Mouse (Mus musculus): ENCODE data around the gene Ern1. TPM values are rescaled to one million over a fixed set of nuclear protein-coding genes. Genes with fewer than 3 reads are reported as not detected.

Ern1 gene
- polyA plus RNA-seq, 1 experiment from 2014 or later: 5.8 TPM

DNA sequence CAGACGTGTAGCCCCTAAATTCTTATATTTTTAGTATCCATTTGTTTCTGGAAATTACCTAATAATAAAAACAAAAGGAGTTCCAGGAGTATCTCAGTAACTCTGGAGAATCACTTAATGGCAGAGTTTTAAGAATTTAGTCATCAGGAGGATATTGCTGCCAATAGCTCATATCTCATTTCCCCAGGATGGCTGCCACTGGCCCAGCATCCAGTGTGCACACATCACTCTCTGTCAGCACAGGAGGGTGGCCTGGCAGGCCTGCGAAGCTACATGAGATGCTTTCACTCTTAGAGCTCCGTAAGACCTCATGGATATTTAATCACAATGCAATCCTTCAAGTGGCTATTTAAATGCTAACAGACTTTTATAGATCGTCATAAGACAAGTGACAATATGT, 34.0 kb upstream of the Ern1 start:
- no peak overlapping the region for H3K4me2 ChIP-seq (ENCODE audit: low read depth, low read length)
- no peak overlapping the region for H3K27ac ChIP-seq (ENCODE audit: low read length)
- no peak overlapping the region for H3K9ac ChIP-seq (ENCODE audit: low read length)
- peaks cover 2% of the 10 kb centered on the region; the same call in 1 of the 2 replicates for H3K36me3 ChIP-seq (ENCODE audit: control insufficient read depth, insufficient read depth, low read length)
- H3K4me3 ChIP-seq (ENCODE audit: low read length): no peak overlapping the region
- ATAC-seq (ENCODE audit: low read depth): no peak
- no peaks in the 10 kb centered on the region for H3K9me3 ChIP-seq (ENCODE audit: control insufficient read depth, low read length)
- WGBS: 46% methylated on average over 4 of the region's 4 CpGs
- peaks cover 7% of the 10 kb centered on the region for H3K4me1 ChIP-seq (replicated peaks; ENCODE audit: control insufficient read depth, insufficient read depth, low read length)
- no peaks in the 10 kb centered on the region for H3K27me3 ChIP-seq (ENCODE audit: control insufficient read depth, insufficient read depth, low read depth, low read length)

DNA sequence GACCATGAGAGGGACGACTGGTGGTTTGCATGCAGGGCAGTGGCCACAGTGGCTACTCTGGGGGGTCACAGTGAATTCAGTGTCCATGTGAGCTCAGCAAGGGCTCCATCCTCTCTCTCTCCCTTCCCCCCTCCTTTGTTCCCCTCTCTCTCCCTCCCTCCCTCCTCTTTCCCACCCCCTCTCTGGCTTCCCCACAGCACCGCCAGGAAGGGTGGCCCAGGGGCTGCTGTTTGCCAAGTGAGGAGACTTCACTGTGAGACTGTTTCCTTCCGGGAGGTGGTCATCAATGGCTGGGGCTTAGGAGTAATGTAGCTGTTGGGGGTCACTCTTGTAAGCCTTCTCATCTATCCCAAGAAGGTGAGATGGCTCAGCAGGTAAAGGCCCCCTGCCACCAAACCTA, 32.8 kb upstream of the Ern1 start:
- H3K4me3 ChIP-seq (ENCODE audit: low read length): no peak overlapping the region
- no peak overlapping the region for H3K27ac ChIP-seq (ENCODE audit: low read length)
- H3K36me3 ChIP-seq (ENCODE audit: control insufficient read depth, insufficient read depth, low read length): peaks cover 1% of the 10 kb centered on the region; the same call in 1 of the 2 replicates
- no peak overlapping the region for H3K9ac ChIP-seq (ENCODE audit: low read length)
- H3K27me3 ChIP-seq (ENCODE audit: control insufficient read depth, insufficient read depth, low read depth, low read length): no peaks in the 10 kb centered on the region
- peaks cover 7% of the 10 kb centered on the region for H3K4me1 ChIP-seq (replicated peaks; ENCODE audit: control insufficient read depth, insufficient read depth, low read length)
- WGBS: 34% methylated on average over 3 of the region's 3 CpGs
- no peak overlapping the region for H3K4me2 ChIP-seq (ENCODE audit: low read depth, low read length)
- no peaks in the 10 kb centered on the region for H3K9me3 ChIP-seq (ENCODE audit: control insufficient read depth, low read length)
- ATAC-seq (ENCODE audit: low read depth): 0 out of 2 replicates have a peak, but pooled peaks have one; percentile 31

DNA sequence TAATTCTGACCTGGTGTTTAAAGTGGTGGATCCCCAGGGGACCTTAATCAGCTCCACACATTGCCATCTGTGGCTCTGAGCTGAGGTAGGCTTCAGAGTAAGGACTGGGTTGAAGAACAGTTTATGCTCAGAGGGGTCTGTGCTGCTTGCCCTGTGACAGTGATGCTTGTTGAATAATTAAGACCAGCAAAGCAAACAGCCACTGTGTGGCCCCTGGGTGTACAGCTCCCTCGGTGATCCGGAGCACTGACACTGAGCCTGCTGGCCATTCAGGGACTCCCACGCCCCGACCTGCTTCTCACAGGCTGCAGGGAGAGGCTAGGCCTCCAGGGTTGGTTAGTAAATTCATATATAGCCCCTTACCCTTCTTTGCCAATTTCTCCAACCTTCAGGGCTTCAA, 31.9 kb upstream of the Ern1 start:
- H3K9me3 ChIP-seq (ENCODE audit: control insufficient read depth, low read length): no peaks in the 10 kb centered on the region
- H3K4me2 ChIP-seq (ENCODE audit: low read depth, low read length): no peak overlapping the region
- 56% methylated on average over 4 of the region's 4 CpGs for WGBS
- H3K27ac ChIP-seq (ENCODE audit: low read length): no peak overlapping the region
- H3K9ac ChIP-seq (ENCODE audit: low read length): no peak overlapping the region
- H3K36me3 ChIP-seq (ENCODE audit: control insufficient read depth, insufficient read depth, low read length): no peaks in the 10 kb centered on the region
- no peak overlapping the region for H3K4me3 ChIP-seq (ENCODE audit: low read length)
- H3K27me3 ChIP-seq (ENCODE audit: control insufficient read depth, insufficient read depth, low read depth, low read length): no peaks in the 10 kb centered on the region
- peaks cover 8% of the 10 kb centered on the region for H3K4me1 ChIP-seq (replicated peaks; ENCODE audit: control insufficient read depth, insufficient read depth, low read length)
- no peak for ATAC-seq (ENCODE audit: low read depth)

DNA sequence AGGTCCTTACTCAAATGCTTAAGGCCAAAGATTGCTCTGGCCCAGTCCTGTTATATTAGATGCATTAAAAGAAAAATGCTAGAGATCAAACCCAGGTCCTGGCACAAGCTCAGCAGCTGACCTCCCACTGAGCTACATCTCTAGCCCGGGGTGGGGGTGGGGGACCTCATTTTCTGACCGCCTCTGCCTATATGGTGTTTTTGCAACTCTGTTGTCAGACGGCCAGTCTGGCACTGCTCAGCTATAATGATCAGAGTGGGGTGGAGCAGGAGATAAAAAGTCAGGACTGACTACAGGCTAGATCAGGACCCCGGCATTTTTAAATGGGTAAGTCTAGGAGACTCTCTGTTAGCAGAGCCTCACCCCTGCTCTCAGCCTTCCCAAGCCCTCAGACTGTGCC, 30.7 kb upstream of the Ern1 start:
- ATAC-seq (ENCODE audit: low read depth): peak; percentile 78
- peak overlapping the region; percentile 27; the same call in 1 of the 2 replicates for H3K27ac ChIP-seq (ENCODE audit: low read length)
- no peaks in the 10 kb centered on the region for H3K9me3 ChIP-seq (ENCODE audit: control insufficient read depth, low read length)
- 35% methylated on average over 4 of the region's 4 CpGs for WGBS
- no peak overlapping the region for H3K4me3 ChIP-seq (ENCODE audit: low read length)
- H3K27me3 ChIP-seq (ENCODE audit: control insufficient read depth, insufficient read depth, low read depth, low read length): no peaks in the 10 kb centered on the region
- H3K36me3 ChIP-seq (ENCODE audit: control insufficient read depth, insufficient read depth, low read length): no peaks in the 10 kb centered on the region
- no peak overlapping the region for H3K4me2 ChIP-seq (ENCODE audit: low read depth, low read length)
- H3K9ac ChIP-seq (ENCODE audit: low read length): no peak overlapping the region
- H3K4me1 ChIP-seq (replicated peaks; ENCODE audit: control insufficient read depth, insufficient read depth, low read length): peaks cover 14% of the 10 kb centered on the region

DNA sequence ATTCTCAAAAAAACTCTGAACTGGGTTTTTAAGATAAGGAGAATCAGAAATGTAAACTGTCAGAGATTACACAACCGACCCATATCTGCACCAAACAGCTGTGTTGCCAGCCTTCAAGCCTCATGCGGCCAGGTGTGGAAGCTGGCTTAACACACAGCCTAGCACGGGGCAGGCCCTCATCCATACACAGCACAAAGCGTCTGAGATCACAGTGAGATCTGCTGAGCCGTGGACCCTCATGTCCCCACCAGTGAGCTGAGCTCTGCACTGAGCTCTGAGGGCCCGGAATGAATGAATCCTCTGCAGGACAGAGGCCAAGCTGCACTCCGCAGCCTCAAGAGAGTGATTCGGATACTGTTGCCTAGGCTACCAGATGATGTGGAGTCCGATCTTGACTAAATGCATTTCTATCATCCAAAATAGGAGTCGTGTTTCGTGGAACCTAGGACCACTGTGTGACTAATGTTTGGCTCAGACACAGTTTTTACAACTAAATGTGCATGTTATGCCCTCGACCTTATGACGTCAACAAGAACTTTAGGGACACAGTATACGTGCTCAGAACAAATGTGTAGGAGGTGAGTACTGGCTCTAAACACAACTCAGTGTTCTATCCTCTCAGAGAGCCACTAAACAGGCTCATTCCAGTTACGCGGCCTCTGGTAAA, 27.6 kb upstream of the Ern1 start:
- no peak overlapping the region for H3K9ac ChIP-seq (ENCODE audit: low read length)
- WGBS: 49% methylated on average over 16 of the region's 16 CpGs

DNA sequence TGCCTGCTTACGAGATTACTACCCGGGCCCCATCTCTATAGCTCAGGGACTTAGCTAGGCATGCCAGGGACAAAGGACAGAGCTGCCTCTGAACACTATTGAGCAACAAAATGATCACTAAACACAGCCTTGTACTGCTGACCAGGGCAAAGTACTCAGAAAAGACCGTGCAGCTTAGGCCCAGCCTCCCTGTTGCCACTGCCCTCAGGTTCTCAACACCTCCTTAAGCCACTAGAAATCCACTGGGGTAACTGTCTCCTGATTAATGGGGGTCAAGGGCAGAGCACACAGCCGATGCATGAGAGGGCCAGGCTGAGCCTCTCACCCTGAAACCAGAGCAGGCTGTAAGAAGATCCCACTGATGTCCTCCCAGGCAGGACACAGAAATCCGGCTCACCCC, 26.8 kb upstream of the Ern1 start:
- ATAC-seq (ENCODE audit: low read depth): no peak
- no peaks in the 10 kb centered on the region for H3K27me3 ChIP-seq (ENCODE audit: control insufficient read depth, insufficient read depth, low read depth, low read length)
- no peak overlapping the region for H3K27ac ChIP-seq (ENCODE audit: low read length)
- WGBS: 41% methylated on average over 5 of the region's 5 CpGs
- no peak overlapping the region for H3K4me3 ChIP-seq (ENCODE audit: low read length)
- H3K36me3 ChIP-seq (ENCODE audit: control insufficient read depth, insufficient read depth, low read length): peaks cover 4% of the 10 kb centered on the region; the same call in 1 of the 2 replicates
- no peak overlapping the region for H3K9ac ChIP-seq (ENCODE audit: low read length)
- peaks cover 15% of the 10 kb centered on the region for H3K4me1 ChIP-seq (replicated peaks; ENCODE audit: control insufficient read depth, insufficient read depth, low read length)
- H3K4me2 ChIP-seq (ENCODE audit: low read depth, low read length): no peak overlapping the region
- no peaks in the 10 kb centered on the region for H3K9me3 ChIP-seq (ENCODE audit: control insufficient read depth, low read length)

More for the DNA sequence above, 27.6 kb upstream of the Ern1 start:
- Histone ChIP-seq H3K9me3 (ENCODE audit: control insufficient read depth, low read length) (no peaks in the 10 kb centered on the region), H3K27ac (ENCODE audit: low read length) (no peak overlapping the region), H3K4me1 (replicated peaks; ENCODE audit: control insufficient read depth, insufficient read depth, low read length) (peaks cover 15% of the 10 kb centered on the region), H3K4me2 (ENCODE audit: low read depth, low read length) (no peak overlapping the region), H3K27me3 (ENCODE audit: control insufficient read depth, insufficient read depth, low read depth, low read length) (no peaks in the 10 kb centered on the region), H3K36me3 (ENCODE audit: control insufficient read depth, insufficient read depth, low read length) (peaks cover 4% of the 10 kb centered on the region; the same call in 1 of the 2 replicates), H3K4me3 (ENCODE audit: low read length) (no peak overlapping the region)
- ATAC-seq (ENCODE audit: low read depth): no peak

DNA sequence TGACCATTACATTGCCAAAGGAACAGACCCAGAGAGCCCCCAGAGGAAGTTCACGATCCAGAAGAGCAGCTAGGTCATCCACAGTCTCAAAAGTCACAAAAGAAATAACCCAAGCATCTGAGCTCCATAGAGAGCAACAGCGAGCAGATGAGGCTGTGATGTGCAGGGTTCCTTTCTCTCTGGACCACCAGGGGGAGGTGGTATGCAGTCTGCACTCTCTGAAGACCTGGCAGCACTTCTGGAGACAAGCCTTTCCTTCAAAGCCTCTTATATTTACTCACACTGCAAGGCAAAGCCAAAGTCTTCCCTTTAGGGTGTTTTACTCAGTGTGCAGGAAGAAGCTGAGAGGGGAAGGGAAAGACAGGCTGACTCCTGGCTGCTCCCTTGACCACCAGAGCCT, 25.5 kb upstream of the Ern1 start:
- H3K9ac ChIP-seq (ENCODE audit: low read length): peak overlapping the region; percentile 24; the same call in 1 of the 2 replicates

DNA sequence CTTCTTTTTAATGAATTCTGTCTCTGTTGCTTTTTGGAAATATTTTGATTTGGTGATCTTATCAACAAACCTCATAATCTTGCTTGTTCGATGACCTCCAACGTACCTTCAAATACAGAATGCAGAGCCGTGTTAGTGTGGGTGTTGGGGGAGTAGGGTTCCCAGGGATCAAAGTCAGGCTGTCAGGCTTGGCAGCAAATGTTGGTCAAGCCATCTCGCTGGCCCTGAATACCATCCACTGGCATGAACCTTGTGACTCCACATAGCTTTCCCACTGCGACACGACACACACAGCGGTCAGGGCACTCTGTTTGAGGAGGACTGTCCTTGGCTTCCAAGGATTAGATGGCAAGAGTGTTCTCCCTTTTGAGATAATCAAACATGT, 24.3 kb upstream of the Ern1 start:
- no peak overlapping the region for H3K4me3 ChIP-seq (ENCODE audit: low read length)
- no peaks in the 10 kb centered on the region for H3K9me3 ChIP-seq (ENCODE audit: control insufficient read depth, low read length)
- H3K9ac ChIP-seq (ENCODE audit: low read length): no peak overlapping the region
- no peak overlapping the region for H3K4me2 ChIP-seq (ENCODE audit: low read depth, low read length)
- H3K27ac ChIP-seq (ENCODE audit: low read length): no peak overlapping the region
- ATAC-seq (ENCODE audit: low read depth): no peak
- peaks cover 8% of the 10 kb centered on the region for H3K4me1 ChIP-seq (replicated peaks; ENCODE audit: control insufficient read depth, insufficient read depth, low read length)
- H3K27me3 ChIP-seq (ENCODE audit: control insufficient read depth, insufficient read depth, low read depth, low read length): no peaks in the 10 kb centered on the region
- WGBS: 90% methylated on average over 7 of the region's 7 CpGs
- peaks cover 10% of the 10 kb centered on the region for H3K36me3 ChIP-seq (ENCODE audit: control insufficient read depth, insufficient read depth, low read length)

More for the DNA sequence above, 25.5 kb upstream of the Ern1 start:
- ATAC-seq (ENCODE audit: low read depth): peak; percentile 77
- Histone ChIP-seq H3K9me3 (ENCODE audit: control insufficient read depth, low read length) (no peaks in the 10 kb centered on the region), H3K36me3 (ENCODE audit: control insufficient read depth, insufficient read depth, low read length) (peaks cover 10% of the 10 kb centered on the region), H3K4me3 (ENCODE audit: low read length) (no peak overlapping the region), H3K27me3 (ENCODE audit: control insufficient read depth, insufficient read depth, low read depth, low read length) (no peaks in the 10 kb centered on the region), H3K4me2 (ENCODE audit: low read depth, low read length) (no peak overlapping the region), H3K4me1 (replicated peaks; ENCODE audit: control insufficient read depth, insufficient read depth, low read length) (peaks cover 15% of the 10 kb centered on the region), H3K27ac (ENCODE audit: low read length) (no peak overlapping the region)
- WGBS: 28% methylated on average over 2 of the region's 2 CpGs

DNA sequence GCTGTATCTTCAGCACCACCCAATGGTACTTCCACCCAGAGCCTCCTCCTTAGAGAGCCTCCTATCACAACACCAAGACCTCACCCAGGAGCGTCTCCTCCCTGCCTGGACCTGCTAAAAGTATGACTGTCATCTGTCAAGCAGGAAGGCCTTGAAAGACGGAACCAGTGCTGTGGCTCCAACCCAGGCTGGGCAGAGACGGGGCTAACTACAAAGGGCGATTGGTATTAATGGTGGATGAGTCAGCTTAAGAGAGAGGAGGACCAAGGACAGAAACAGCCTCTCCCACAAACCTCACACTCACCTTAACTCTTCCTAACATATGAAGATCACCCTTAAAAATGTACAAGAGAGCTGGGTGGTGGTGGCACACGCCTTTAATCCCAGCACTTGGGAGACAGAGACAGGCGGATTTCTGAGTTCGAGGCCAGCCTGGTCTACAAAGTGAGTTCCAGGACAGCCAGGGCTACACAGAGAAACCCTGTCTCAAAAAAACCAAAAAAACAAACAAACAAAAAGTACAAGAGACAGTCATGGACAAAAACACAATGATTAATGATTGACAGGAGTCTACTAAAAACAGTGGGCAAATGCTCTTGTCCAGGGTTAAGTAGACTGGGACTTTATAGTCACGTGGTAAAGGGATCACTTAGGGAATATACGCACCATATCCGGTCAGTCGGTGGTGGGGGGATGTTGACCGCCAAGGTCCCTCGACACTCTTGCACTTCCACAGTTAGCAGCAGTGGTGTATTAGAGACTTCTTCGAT, 23.8 kb upstream of the Ern1 start:
- H3K36me3 ChIP-seq (ENCODE audit: control insufficient read depth, insufficient read depth, low read length): peaks cover 10% of the 10 kb centered on the region
- H3K27ac ChIP-seq (ENCODE audit: low read length): no peak overlapping the region
- no peak overlapping the region for H3K4me3 ChIP-seq (ENCODE audit: low read length)
- no peaks in the 10 kb centered on the region for H3K9me3 ChIP-seq (ENCODE audit: control insufficient read depth, low read length)
- no peaks in the 10 kb centered on the region for H3K27me3 ChIP-seq (ENCODE audit: control insufficient read depth, insufficient read depth, low read depth, low read length)
- peaks cover 8% of the 10 kb centered on the region for H3K4me1 ChIP-seq (replicated peaks; ENCODE audit: control insufficient read depth, insufficient read depth, low read length)
- H3K4me2 ChIP-seq (ENCODE audit: low read depth, low read length): no peak overlapping the region
- no peak overlapping the region for H3K9ac ChIP-seq (ENCODE audit: low read length)
- WGBS: 87% methylated on average over 14 of the region's 14 CpGs
- no peak for ATAC-seq (ENCODE audit: low read depth)

Data from lung, embryonic 16.5 days (tissue).